Mouse (Mus musculus): ENCODE measurements at regions not wholly inside any gene's neighbourhood (a gene's known extent, or its start where the extent isn't known, plus 50 kb on each side); places are given as distances from the start of the nearest gene placed in this dataset.

GRCm38 (mm10) chr2:115141416-115141815, 440.1 kb upstream of the BC052040 start:
- no peaks in the 10 kb centered on the region for H3K4me1 ChIP-seq (replicated peaks; ENCODE audit: control insufficient read depth, insufficient read depth, low read length)
- H3K4me3 ChIP-seq (ENCODE audit: low read depth, low read length), result no peak overlapping the region
- no peak overlapping the region for H3K27ac ChIP-seq (ENCODE audit: low read depth)
- H3K27me3 ChIP-seq (replicated peaks; ENCODE audit: control insufficient read depth, insufficient read depth, low read length), result no peaks in the 10 kb centered on the region
- DNase-seq (ENCODE audit: low spot score) (no peak), ATAC-seq (replicated peaks; ENCODE audit: low FRiP score, low TSS enrichment, low read depth) (no peak)
- no peak overlapping the region for H3K4me2 ChIP-seq (ENCODE audit: low read length)
- H3K9ac ChIP-seq (ENCODE audit: low read length), result no peak overlapping the region
- H3K36me3 ChIP-seq (ENCODE audit: control insufficient read depth, insufficient read depth, low read length), result no peaks in the 10 kb centered on the region
- H3K9me3 ChIP-seq (ENCODE audit: control insufficient read depth, low read length), result no peaks in the 10 kb centered on the region

- no peak for DNase-seq (ENCODE audit: low spot score)
Measured at GRCm38 (mm10) chr2:115172111-115172510, 409.4 kb upstream of the BC052040 start.

GRCm38 (mm10) chr2:115177076-115177475, 404.4 kb upstream of the BC052040 start:
- no peak for ATAC-seq (replicated peaks; ENCODE audit: low FRiP score, low TSS enrichment, low read depth)
- Histone ChIP-seq H3K4me1 (replicated peaks; ENCODE audit: control insufficient read depth, insufficient read depth, low read length) (no peaks in the 10 kb centered on the region), H3K4me2 (ENCODE audit: low read length) (no peak overlapping the region), H3K9ac (ENCODE audit: low read length) (no peak overlapping the region), H3K36me3 (ENCODE audit: control insufficient read depth, insufficient read depth, low read length) (no peaks in the 10 kb centered on the region), H3K27ac (ENCODE audit: low read depth) (no peak overlapping the region), H3K4me3 (ENCODE audit: low read depth, low read length) (no peak overlapping the region), H3K27me3 (replicated peaks; ENCODE audit: control insufficient read depth, insufficient read depth, low read length) (no peaks in the 10 kb centered on the region), H3K9me3 (ENCODE audit: control insufficient read depth, low read length) (no peaks in the 10 kb centered on the region)
- no peak for DNase-seq (ENCODE audit: low spot score)
- 74% methylated on average over 1 of the region's 1 CpGs for WGBS

More at GRCm38 (mm10) chr2:115172111-115172510, 409.4 kb upstream of the BC052040 start:
- 67% methylated on average over 5 of the region's 5 CpGs for WGBS
- ATAC-seq (replicated peaks; ENCODE audit: low FRiP score, low TSS enrichment, low read depth), result no peak
- Histone ChIP-seq H3K9ac (ENCODE audit: low read length) (no peak overlapping the region), H3K4me3 (ENCODE audit: low read depth, low read length) (no peak overlapping the region), H3K4me2 (ENCODE audit: low read length) (no peak overlapping the region), H3K27me3 (replicated peaks; ENCODE audit: control insufficient read depth, insufficient read depth, low read length) (no peaks in the 10 kb centered on the region), H3K36me3 (ENCODE audit: control insufficient read depth, insufficient read depth, low read length) (no peaks in the 10 kb centered on the region), H3K4me1 (replicated peaks; ENCODE audit: control insufficient read depth, insufficient read depth, low read length) (no peaks in the 10 kb centered on the region), H3K9me3 (ENCODE audit: control insufficient read depth, low read length) (no peaks in the 10 kb centered on the region), H3K27ac (ENCODE audit: low read depth) (no peak overlapping the region)

DNA sequence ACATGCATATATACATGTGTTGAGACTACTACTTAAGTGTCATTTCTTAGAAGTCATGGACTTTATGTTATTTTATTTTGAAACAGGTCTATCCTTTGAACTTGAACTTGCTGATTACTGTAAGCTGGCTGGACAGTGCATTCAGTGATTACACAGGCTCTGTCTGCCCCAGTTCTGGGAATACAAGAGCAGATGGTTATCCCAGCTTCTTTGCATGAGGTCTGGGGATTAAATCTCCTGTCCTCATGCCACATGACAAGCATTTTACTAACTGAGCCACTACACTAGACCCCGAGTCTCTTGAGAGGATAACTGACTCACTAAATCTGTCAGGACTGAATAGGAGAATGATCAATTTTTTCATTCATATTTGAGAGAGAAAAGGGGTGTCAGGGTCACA, 403.6 kb upstream of the BC052040 start:
- WGBS, result 75% methylated on average over 1 of the region's 1 CpGs
- no peaks in the 10 kb centered on the region for H3K4me1 ChIP-seq (replicated peaks; ENCODE audit: control insufficient read depth, insufficient read depth, low read length)
- no peak overlapping the region for H3K4me3 ChIP-seq (ENCODE audit: low read depth, low read length)
- H3K9ac ChIP-seq (ENCODE audit: low read length), result no peak overlapping the region
- no peak for DNase-seq (ENCODE audit: low spot score)
- no peaks in the 10 kb centered on the region for H3K9me3 ChIP-seq (ENCODE audit: control insufficient read depth, low read length)
- no peaks in the 10 kb centered on the region for H3K36me3 ChIP-seq (ENCODE audit: control insufficient read depth, insufficient read depth, low read length)
- H3K4me2 ChIP-seq (ENCODE audit: low read length), result no peak overlapping the region
- H3K27me3 ChIP-seq (replicated peaks; ENCODE audit: control insufficient read depth, insufficient read depth, low read length), result no peaks in the 10 kb centered on the region
- no peak overlapping the region for H3K27ac ChIP-seq (ENCODE audit: low read depth)
- ATAC-seq (replicated peaks; ENCODE audit: low FRiP score, low TSS enrichment, low read depth), result no peak

DNA sequence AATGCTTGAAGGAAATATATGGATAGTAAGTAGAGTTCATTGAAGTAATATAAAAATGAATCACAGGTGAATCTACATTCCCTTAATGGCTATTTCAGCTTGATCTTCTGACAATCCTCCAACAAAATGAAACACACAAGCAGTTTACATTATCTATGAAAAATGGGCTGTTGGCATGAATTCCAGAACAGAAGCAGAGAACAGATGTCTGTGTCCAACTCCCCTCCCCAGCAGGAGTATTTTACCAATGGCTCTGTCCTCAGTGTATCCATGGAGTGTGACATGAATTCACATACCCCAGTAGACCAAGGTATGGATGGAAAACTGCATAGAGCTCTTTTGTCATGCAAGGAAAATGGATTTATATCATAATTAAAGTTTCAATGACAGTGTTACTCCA, 370.3 kb upstream of the BC052040 start:
- H3K36me3 ChIP-seq (ENCODE audit: control insufficient read depth, insufficient read depth, low read length), result no peaks in the 10 kb centered on the region
- H3K9me3 ChIP-seq (ENCODE audit: control insufficient read depth, low read length), result no peaks in the 10 kb centered on the region
- no peak overlapping the region for H3K27ac ChIP-seq (ENCODE audit: low read depth)
- DNase-seq (ENCODE audit: low spot score) (no peak), ATAC-seq (replicated peaks; ENCODE audit: low FRiP score, low TSS enrichment, low read depth) (no peak)
- no peaks in the 10 kb centered on the region for H3K27me3 ChIP-seq (replicated peaks; ENCODE audit: control insufficient read depth, insufficient read depth, low read length)
- H3K9ac ChIP-seq (ENCODE audit: low read length), result no peak overlapping the region
- H3K4me1 ChIP-seq (replicated peaks; ENCODE audit: control insufficient read depth, insufficient read depth, low read length), result 0 out of 2 replicates have a peak, but pooled peaks cover 2% of the 10 kb centered on the region
- H3K4me3 ChIP-seq (ENCODE audit: low read depth, low read length), result no peak overlapping the region
- H3K4me2 ChIP-seq (ENCODE audit: low read length), result no peak overlapping the region

DNA sequence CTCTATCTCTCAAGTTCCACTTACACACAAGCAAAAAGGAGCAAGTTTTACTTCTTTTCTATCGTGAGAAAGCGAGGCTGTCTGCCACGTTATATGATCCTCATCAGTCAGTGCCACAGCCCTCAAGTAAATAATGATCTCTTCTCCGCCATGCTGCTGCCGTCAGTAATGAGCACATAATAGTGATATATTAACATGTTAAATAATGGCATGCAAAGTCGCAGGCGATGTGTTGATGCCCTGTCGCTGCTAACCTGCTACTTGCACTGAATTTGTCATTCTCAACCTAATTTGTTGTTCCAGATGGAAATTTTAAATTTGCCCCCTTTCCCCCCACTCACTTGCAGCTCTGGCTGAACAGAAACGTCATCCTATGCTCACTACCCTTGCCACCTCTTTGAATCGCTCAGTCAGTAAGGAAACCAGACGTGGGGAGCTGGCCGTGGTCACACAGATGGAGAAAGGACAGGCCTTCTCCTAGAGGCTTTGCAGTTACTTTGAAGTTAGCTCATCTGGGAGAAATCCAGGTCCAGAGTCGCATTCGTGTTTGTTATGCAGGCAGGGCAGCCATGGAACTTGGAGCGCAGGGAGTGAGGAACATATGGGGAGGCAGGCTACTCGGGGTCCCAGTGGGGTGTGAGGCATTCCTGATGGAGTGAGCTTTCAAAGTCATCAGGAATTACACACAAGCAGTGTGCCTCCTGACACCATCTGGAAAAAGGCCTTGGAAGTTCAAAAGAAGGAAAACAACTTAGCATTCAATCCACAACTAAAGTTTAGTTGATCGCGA, 368.1 kb upstream of the BC052040 start:
- ATAC-seq (replicated peaks; ENCODE audit: low FRiP score, low TSS enrichment, low read depth) (no peak), DNase-seq (ENCODE audit: low spot score) (no peak)
- Histone ChIP-seq H3K27me3 (replicated peaks; ENCODE audit: control insufficient read depth, insufficient read depth, low read length) (no peaks in the 10 kb centered on the region), H3K36me3 (ENCODE audit: control insufficient read depth, insufficient read depth, low read length) (no peaks in the 10 kb centered on the region), H3K9ac (ENCODE audit: low read length) (no peak overlapping the region), H3K27ac (ENCODE audit: low read depth) (no peak overlapping the region), H3K4me1 (replicated peaks; ENCODE audit: control insufficient read depth, insufficient read depth, low read length) (0 out of 2 replicates have a peak, but pooled peaks cover 2% of the 10 kb centered on the region), H3K4me2 (ENCODE audit: low read length) (no peak overlapping the region), H3K9me3 (ENCODE audit: control insufficient read depth, low read length) (no peaks in the 10 kb centered on the region), H3K4me3 (ENCODE audit: low read depth, low read length) (no peak overlapping the region)
- 31% methylated on average over 18 of the region's 18 CpGs for WGBS

- no peak for ATAC-seq (replicated peaks; ENCODE audit: low FRiP score, low TSS enrichment, low read depth)
- no peak overlapping the region for H3K27ac ChIP-seq (ENCODE audit: low read depth)
- H3K9me3 ChIP-seq (ENCODE audit: control insufficient read depth, low read length), result no peaks in the 10 kb centered on the region
- no peak overlapping the region for H3K4me2 ChIP-seq (ENCODE audit: low read length)
- no peak overlapping the region for H3K9ac ChIP-seq (ENCODE audit: low read length)
- H3K27me3 ChIP-seq (replicated peaks; ENCODE audit: control insufficient read depth, insufficient read depth, low read length), result no peaks in the 10 kb centered on the region
- 0 out of 2 replicates have a peak, but pooled peaks cover 2% of the 10 kb centered on the region for H3K4me1 ChIP-seq (replicated peaks; ENCODE audit: control insufficient read depth, insufficient read depth, low read length)
- DNase-seq (ENCODE audit: low spot score), result no peak
- no peaks in the 10 kb centered on the region for H3K36me3 ChIP-seq (ENCODE audit: control insufficient read depth, insufficient read depth, low read length)
- no peak overlapping the region for H3K4me3 ChIP-seq (ENCODE audit: low read depth, low read length)
- WGBS, result 41% methylated on average over 6 of the region's 6 CpGs
Measured at GRCm38 (mm10) chr2:115214292-115214691, 367.2 kb upstream of the BC052040 start.

- Histone ChIP-seq H3K9me3 (ENCODE audit: control insufficient read depth, low read length) (no peaks in the 10 kb centered on the region), H3K36me3 (ENCODE audit: control insufficient read depth, insufficient read depth, low read length) (no peaks in the 10 kb centered on the region), H3K27ac (ENCODE audit: low read depth) (no peak overlapping the region), H3K27me3 (replicated peaks; ENCODE audit: control insufficient read depth, insufficient read depth, low read length) (no peaks in the 10 kb centered on the region), H3K4me1 (replicated peaks; ENCODE audit: control insufficient read depth, insufficient read depth, low read length) (no peaks in the 10 kb centered on the region), H3K4me2 (ENCODE audit: low read length) (no peak overlapping the region), H3K9ac (ENCODE audit: low read length) (no peak overlapping the region), H3K4me3 (ENCODE audit: low read depth, low read length) (no peak overlapping the region)
- DNase-seq (ENCODE audit: low spot score) (no peak), ATAC-seq (replicated peaks; ENCODE audit: low FRiP score, low TSS enrichment, low read depth) (no peak)
- 78% methylated on average over 4 of the region's 4 CpGs for WGBS
Measured at GRCm38 (mm10) chr2:115230041-115230440, 351.5 kb upstream of the BC052040 start.

GRCm38 (mm10) chr2:115247673-115248072, 333.8 kb upstream of the BC052040 start:
- ATAC-seq (replicated peaks; ENCODE audit: low FRiP score, low TSS enrichment, low read depth) (no peak), DNase-seq (ENCODE audit: low spot score) (no peak)
- no peak overlapping the region for H3K27ac ChIP-seq (ENCODE audit: low read depth)
- 0 out of 2 replicates have a peak, but pooled peaks cover 3% of the 10 kb centered on the region for H3K4me1 ChIP-seq (replicated peaks; ENCODE audit: control insufficient read depth, insufficient read depth, low read length)
- H3K4me2 ChIP-seq (ENCODE audit: low read length), result no peak overlapping the region
- H3K36me3 ChIP-seq (ENCODE audit: control insufficient read depth, insufficient read depth, low read length), result no peaks in the 10 kb centered on the region
- no peak overlapping the region for H3K4me3 ChIP-seq (ENCODE audit: low read depth, low read length)
- H3K9me3 ChIP-seq (ENCODE audit: control insufficient read depth, low read length), result no peaks in the 10 kb centered on the region
- WGBS, result 66% methylated on average over 4 of the region's 4 CpGs
- no peak overlapping the region for H3K9ac ChIP-seq (ENCODE audit: low read length)
- H3K27me3 ChIP-seq (replicated peaks; ENCODE audit: control insufficient read depth, insufficient read depth, low read length), result no peaks in the 10 kb centered on the region
